Mouse (Mus musculus): ENCODE measurements around the gene Csf2rb2.

Csf2rb2 gene

DNA sequence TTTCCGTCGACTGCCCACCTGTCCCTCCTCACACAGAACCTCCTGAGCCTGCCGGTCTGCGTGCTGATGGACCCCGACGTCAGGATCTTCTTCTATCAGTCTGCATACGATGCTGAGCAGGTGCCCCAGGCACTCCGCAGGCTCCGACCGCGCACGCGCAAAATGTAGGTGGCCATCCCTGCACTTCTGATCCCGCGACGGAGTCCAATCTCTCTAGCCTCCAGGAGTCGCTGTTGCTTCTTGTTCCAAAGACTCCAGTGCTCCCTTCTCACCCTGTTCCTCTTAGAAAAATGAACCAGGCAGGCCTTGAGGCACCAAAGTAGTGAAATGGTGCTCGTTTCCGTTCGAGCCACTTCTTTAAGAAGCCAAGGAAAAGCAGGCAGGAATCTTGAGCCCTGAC lies 50.8 kb downstream of the Csf2rb2 start:
- DNase-seq, result peak; percentile 60

DNA sequence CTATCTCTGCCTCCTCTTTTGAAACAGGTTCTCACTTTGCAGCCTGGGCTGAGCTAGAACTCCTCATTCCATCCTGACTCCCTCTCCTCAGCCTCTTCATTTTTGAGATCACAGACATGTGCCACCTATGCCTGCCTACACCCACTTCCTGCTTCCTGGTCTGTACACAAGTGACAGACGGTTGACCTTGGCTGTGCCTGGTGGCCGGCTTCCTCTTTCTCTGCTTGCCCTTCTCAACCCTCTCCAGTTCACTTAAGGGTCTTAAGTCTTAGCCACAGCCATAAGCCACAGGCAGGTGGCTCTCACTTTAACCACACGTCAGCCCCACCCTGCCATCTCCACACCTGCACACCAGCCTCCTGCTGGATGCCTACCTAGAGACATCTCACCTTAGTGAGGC lies 57.1 kb downstream of the Csf2rb2 start:
- DNase-seq, result no peak

- no peak for DNase-seq
Observed at GRCm38 (mm10) chr15:78247659-78248058, 57.9 kb downstream of the Csf2rb2 start.

DNA sequence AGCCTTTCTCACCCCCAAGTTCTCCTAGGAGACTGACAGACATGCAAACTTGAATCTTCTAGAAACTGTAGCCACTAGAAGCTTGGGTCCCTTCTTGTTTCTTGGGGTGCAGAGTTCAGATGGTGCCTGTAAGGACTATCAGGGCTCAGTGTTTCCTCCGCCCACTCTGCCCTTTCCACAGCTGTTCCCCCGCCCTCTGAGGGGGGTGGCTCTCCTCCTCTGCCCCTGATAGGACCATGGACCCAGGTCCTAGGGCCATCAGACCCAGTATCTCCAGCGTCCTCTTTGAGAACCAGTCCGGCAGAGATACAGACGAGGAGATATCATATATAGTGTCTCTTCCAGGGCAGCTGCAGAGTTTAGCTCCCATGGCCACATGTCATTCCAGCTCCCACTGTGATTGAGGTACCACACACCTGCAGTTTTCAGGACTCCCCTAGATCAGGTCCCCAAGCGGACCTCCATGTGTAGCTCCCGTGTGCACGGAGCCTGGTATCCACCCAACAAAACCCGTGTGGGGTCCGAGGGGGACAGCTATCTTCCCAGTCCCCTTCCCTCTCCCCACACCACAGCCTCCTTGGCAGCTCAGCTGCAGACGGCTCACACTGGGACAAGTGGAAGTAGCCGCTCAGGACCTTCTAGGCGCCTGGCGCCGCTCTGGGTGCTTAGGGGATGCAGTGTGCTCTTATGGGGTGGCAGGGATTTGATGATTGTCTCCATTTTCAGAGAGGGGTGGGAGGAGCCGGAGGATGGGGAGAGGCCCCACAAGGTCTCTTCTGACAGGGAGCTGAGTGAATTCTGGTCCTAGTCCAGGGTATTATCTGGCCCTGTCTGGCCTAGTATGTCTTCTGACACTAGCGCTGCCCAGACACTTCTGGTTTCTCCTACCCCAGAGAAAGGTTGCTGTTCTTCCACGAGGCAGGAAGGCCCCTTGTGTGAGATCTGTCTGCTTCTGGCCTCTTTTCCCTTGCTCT lies 59.1 kb downstream of the Csf2rb2 start:
- DNase-seq, result no peak

- no peak for DNase-seq
Observed at GRCm38 (mm10) chr15:78244695-78245492, 60.6 kb downstream of the Csf2rb2 start, which contains the start of gene Ncf4. Gene Ncf4, plus strand, starts transcription at chr15:78244801.

DNA sequence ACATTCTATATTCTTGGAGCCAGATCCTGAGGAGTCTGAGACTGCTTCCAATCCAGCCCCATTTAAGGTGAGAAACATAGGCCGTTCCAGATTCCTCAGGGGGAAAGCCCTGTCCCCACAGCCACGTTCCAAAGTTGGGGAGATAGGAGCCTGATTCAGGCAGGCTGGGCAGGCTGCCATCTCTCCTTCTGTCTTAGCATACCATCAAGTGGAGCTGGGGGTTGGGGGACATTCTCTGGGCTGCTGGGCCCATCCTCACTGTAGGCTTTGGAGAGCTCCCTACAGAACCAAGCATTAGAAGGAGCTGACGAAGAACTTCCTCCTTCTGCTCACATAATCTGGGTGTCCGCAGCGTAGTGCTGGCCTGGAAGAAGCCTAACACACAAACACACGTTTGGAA lies 61.7 kb downstream of the Csf2rb2 start:
- peak; percentile 66 for DNase-seq

DNA sequence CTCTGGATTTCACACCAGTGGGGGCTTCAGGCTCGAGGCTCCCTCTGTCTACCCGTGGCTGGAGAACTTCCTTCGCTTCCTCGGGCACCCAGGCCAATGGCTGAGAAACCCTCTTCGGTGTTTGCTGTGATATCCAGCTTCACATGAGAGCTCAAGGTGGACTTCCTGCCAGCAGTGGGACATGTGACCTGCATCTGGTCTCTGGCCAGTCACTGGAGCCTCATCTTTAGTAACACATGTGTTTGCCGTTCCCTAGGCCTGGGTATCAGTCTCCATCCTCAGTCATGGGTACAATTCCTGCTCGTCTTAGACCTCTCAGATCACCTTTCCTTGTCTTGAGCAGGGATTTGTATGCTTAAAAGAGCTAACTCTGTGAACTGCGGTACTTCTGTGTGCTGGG lies 62.5 kb downstream of the Csf2rb2 start:
- no peak for DNase-seq

GRCm38 (mm10) chr15:78241335-78241734 lies 64.2 kb downstream of the Csf2rb2 start:
- no peak for DNase-seq

DNA sequence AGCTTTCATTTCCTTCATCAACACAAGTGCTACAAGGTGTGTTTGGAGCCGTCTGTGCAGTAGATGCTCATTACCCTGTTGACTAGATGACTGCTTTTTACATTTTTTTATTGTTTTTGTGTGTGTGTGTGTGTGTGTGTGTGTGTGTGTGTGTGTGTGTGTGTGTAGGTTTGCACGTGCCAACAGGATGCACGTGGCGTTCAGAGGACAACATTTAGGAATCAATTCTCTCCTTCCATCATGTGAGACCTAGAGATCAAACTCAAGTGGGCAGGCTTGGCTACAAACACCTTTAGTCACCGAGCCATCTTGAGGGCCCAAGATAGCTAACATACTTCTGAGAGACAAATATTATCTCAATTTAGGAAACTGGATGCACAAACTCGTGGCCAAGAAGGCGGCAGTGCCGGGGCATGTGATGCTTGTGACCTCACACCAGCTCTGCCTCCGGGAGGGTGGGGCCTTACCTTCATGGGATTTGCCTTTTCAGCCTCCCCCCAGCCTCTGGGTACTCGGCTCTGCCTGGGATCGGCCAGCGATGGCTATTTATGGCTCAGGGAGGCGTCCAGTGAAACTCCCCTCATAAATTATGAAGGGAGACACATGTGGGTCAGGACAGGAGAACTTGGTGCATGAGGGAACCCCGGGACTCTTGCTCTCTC lies 65.4 kb downstream of the Csf2rb2 start:
- no peak for DNase-seq

- DNase-seq, result peak; percentile 63
Observed at GRCm38 (mm10) chr15:78239453-78239852, 66.1 kb downstream of the Csf2rb2 start.

- no peak for DNase-seq
Observed at GRCm38 (mm10) chr15:78234823-78235509, 70.6 kb downstream of the Csf2rb2 start.
